Mouse (Mus musculus): ENCODE results near the gene Txnrd2. TPM values are rescaled to one million over a fixed set of nuclear protein-coding genes. Genes with fewer than 3 reads are reported as not detected.

Txnrd2 gene
- polyA plus RNA-seq, 1 experiment from 2014 or later: 24.9 TPM

GRCm38 (mm10) chr16:18449005-18449404, 22.8 kb downstream of the Txnrd2 start:
- WGBS: 92% methylated on average over 4 of the region's 4 CpGs
- H3K4me1 ChIP-seq (ENCODE audit: control insufficient read depth, insufficient read depth, low read length): no peaks in the 10 kb centered on the region
- no peak overlapping the region for H3K27ac ChIP-seq (replicated peaks; ENCODE audit: low read depth, low read length)
- ATAC-seq (ENCODE audit: low FRiP score, low TSS enrichment): no peak
- H3K27me3 ChIP-seq (ENCODE audit: control insufficient read depth, insufficient read depth, low read length): no peaks in the 10 kb centered on the region
- no peak overlapping the region for H3K4me3 ChIP-seq (replicated peaks; ENCODE audit: low read depth, low read length)
- no peak overlapping the region for H3K4me2 ChIP-seq (ENCODE audit: low read length)
- DNase-seq: no peak
- peaks cover 4% of the 10 kb centered on the region; the same call in 1 of the 2 replicates for H3K36me3 ChIP-seq (ENCODE audit: control insufficient read depth, insufficient read depth, low read length)
- H3K9me3 ChIP-seq (ENCODE audit: control insufficient read depth, low read length): no peaks in the 10 kb centered on the region
- no peak overlapping the region for H3K9ac ChIP-seq (replicated peaks; ENCODE audit: low read length)

GRCm38 (mm10) chr16:18451486-18452181, 25.4 kb downstream of the Txnrd2 start:
- Histone ChIP-seq H3K9ac (replicated peaks; ENCODE audit: low read length) (no peak overlapping the region), H3K9me3 (ENCODE audit: control insufficient read depth, low read length) (no peaks in the 10 kb centered on the region), H3K36me3 (ENCODE audit: control insufficient read depth, insufficient read depth, low read length) (0 out of 2 replicates have a peak, but pooled peaks cover 7% of the 10 kb centered on the region), H3K27ac (replicated peaks; ENCODE audit: low read depth, low read length) (no peak overlapping the region), H3K4me3 (replicated peaks; ENCODE audit: low read depth, low read length) (no peak overlapping the region), H3K4me1 (ENCODE audit: control insufficient read depth, insufficient read depth, low read length) (no peaks in the 10 kb centered on the region), H3K27me3 (ENCODE audit: control insufficient read depth, insufficient read depth, low read length) (no peaks in the 10 kb centered on the region), H3K4me2 (ENCODE audit: low read length) (no peak overlapping the region)
- DNase-seq: no peak
- no peak for ATAC-seq (ENCODE audit: low FRiP score, low TSS enrichment)
- 78% methylated on average over 9 of the region's 9 CpGs for WGBS

DNA sequence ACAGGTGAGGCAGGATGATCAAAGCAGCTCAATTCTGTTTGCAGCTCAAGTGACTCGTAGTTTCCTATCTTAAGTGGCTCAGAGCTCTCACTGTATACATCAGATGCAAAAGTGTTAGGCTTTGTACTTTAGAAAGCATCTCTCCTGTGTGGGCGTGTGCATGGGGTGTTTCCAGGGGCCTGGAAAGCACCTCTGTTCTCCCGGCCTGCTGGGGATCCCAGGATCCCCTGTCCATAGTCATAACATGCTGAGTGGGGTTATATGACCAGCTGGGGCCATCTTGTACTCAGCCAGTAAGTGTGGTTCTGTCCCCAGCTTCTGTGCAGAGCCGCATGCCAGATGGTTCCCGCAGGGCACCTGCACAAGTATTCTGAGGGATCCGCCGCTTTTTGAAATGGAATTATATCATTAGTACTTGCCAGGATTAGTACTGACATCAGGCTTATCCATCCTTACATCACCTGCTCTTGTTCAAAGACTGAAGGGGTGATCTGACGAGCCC, 26.2 kb downstream of the Txnrd2 start:
- no peak for ATAC-seq (ENCODE audit: low FRiP score, low TSS enrichment)
- H3K36me3 ChIP-seq (ENCODE audit: control insufficient read depth, insufficient read depth, low read length): 0 out of 2 replicates have a peak, but pooled peaks cover 7% of the 10 kb centered on the region
- 76% methylated on average over 8 of the region's 8 CpGs for WGBS
- H3K4me2 ChIP-seq (ENCODE audit: low read length): no peak overlapping the region
- H3K27me3 ChIP-seq (ENCODE audit: control insufficient read depth, insufficient read depth, low read length): no peaks in the 10 kb centered on the region
- no peak overlapping the region for H3K27ac ChIP-seq (replicated peaks; ENCODE audit: low read depth, low read length)
- H3K4me3 ChIP-seq (replicated peaks; ENCODE audit: low read depth, low read length): no peak overlapping the region
- no peak for DNase-seq
- H3K4me1 ChIP-seq (ENCODE audit: control insufficient read depth, insufficient read depth, low read length): no peaks in the 10 kb centered on the region
- no peak overlapping the region for H3K9ac ChIP-seq (replicated peaks; ENCODE audit: low read length)
- H3K9me3 ChIP-seq (ENCODE audit: control insufficient read depth, low read length): no peaks in the 10 kb centered on the region

DNA sequence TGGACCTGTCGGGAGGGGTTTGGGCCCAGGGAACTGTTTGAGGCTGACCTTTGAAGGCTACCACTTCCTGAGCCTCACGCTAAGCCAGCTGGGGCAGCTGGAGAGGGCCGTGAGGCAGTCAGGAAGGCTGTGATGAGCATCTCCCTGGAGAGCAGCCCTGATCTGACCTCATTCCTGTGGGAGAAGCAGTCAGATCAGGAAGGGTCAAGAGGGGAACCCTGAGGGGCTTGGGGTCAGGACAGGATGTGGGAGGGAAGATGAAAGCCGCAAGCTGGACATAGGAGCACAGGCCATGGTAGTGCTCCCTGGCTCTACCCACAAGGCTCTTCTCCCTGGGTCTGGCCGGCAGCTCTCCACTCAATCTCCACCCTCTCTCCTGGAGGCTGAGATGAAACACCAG, 27.7 kb downstream of the Txnrd2 start:
- Histone ChIP-seq H3K27ac (replicated peaks; ENCODE audit: low read depth, low read length) (no peak overlapping the region), H3K9me3 (ENCODE audit: control insufficient read depth, low read length) (no peaks in the 10 kb centered on the region), H3K4me1 (ENCODE audit: control insufficient read depth, insufficient read depth, low read length) (0 out of 2 replicates have a peak, but pooled peaks cover 1% of the 10 kb centered on the region), H3K36me3 (ENCODE audit: control insufficient read depth, insufficient read depth, low read length) (0 out of 2 replicates have a peak, but pooled peaks cover 7% of the 10 kb centered on the region), H3K4me3 (replicated peaks; ENCODE audit: low read depth, low read length) (no peak overlapping the region), H3K4me2 (ENCODE audit: low read length) (no peak overlapping the region), H3K9ac (replicated peaks; ENCODE audit: low read length) (no peak overlapping the region), H3K27me3 (ENCODE audit: control insufficient read depth, insufficient read depth, low read length) (no peaks in the 10 kb centered on the region)
- 54% methylated on average over 5 of the region's 5 CpGs for WGBS
- DNase-seq (no peak), ATAC-seq (ENCODE audit: low FRiP score, low TSS enrichment) (no peak)

DNA sequence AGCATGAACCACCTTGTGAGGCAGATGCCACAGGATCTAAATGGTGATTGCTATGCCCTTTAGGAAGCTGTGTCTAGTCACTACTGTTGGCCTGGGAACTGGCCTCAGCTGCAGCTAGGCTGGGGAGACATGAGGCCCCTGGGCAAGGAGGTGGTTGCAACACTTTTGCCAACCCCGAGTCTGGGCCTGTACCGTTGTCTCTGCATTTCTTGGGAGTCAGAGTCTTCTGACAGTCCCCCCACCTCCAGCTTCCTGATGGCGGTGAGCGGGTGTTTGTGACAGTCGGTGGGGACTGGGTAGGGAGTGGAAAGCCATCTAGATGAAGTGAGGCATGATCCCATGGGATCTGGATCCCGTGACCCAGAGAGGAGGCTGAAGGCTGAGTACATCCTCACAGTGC, 29.2 kb downstream of the Txnrd2 start:
- Histone ChIP-seq H3K9ac (replicated peaks; ENCODE audit: low read length) (no peak overlapping the region), H3K27ac (replicated peaks; ENCODE audit: low read depth, low read length) (no peak overlapping the region), H3K4me2 (ENCODE audit: low read length) (no peak overlapping the region), H3K27me3 (ENCODE audit: control insufficient read depth, insufficient read depth, low read length) (no peaks in the 10 kb centered on the region), H3K4me3 (replicated peaks; ENCODE audit: low read depth, low read length) (no peak overlapping the region), H3K9me3 (ENCODE audit: control insufficient read depth, low read length) (no peaks in the 10 kb centered on the region), H3K36me3 (ENCODE audit: control insufficient read depth, insufficient read depth, low read length) (0 out of 2 replicates have a peak, but pooled peaks cover 2% of the 10 kb centered on the region), H3K4me1 (ENCODE audit: control insufficient read depth, insufficient read depth, low read length) (peaks cover 17% of the 10 kb centered on the region)
- WGBS: 89% methylated on average over 6 of the region's 6 CpGs
- ATAC-seq (ENCODE audit: low FRiP score, low TSS enrichment) (no peak), DNase-seq (no peak)

GRCm38 (mm10) chr16:18458661-18459060, 32.5 kb downstream of the Txnrd2 start:
- peak overlapping the region; percentile 24; the same call in 1 of the 2 replicates for H3K9ac ChIP-seq (replicated peaks; ENCODE audit: low read length)
- ATAC-seq (ENCODE audit: low FRiP score, low TSS enrichment): no peak

DNA sequence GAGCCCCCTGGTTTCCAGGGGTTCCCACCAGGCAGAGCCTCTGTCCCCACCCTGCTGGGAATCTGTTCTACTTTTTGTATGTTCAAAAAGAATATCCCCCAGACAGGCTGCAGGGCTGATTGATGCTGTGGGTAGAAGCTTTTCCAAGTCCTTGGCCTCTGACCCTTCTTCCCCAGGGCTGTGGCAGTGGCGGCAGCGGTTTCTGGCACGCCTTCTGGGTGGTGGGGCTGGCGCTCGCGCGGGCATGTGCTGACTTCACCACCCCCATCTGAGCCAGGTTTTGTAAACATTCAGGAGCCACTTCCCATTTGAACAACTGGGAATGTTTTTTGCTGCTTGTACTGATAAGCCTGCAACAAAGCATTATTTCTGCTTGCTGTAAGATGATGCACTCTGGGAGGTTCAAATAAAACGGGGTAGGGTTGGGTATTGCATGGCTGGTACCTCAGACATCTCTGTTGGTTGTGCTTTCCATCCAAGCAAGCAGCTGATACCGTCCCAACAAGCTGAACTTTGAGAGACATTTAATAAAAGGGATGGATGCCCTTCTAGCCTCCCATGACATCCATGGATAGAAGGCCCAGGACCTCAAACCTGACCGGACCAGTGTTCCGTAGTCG, 33.3 kb downstream of the Txnrd2 start:
- Histone ChIP-seq H3K4me3 (replicated peaks; ENCODE audit: low read depth, low read length) (0 out of 2 replicates have a peak overlapping the region, but pooled peaks have one; percentile 13), H3K4me2 (ENCODE audit: low read length) (peak overlapping the region; percentile 50), H3K36me3 (ENCODE audit: control insufficient read depth, insufficient read depth, low read length) (0 out of 2 replicates have a peak, but pooled peaks cover 2% of the 10 kb centered on the region), H3K27me3 (ENCODE audit: control insufficient read depth, insufficient read depth, low read length) (no peaks in the 10 kb centered on the region), H3K9me3 (ENCODE audit: control insufficient read depth, low read length) (no peaks in the 10 kb centered on the region), H3K9ac (replicated peaks; ENCODE audit: low read length) (peak overlapping the region; percentile 24), H3K4me1 (ENCODE audit: control insufficient read depth, insufficient read depth, low read length) (peaks cover 20% of the 10 kb centered on the region), H3K27ac (replicated peaks; ENCODE audit: low read depth, low read length) (peak overlapping the region; percentile 70)
- ATAC-seq (ENCODE audit: low FRiP score, low TSS enrichment): no peak
- WGBS: 10% methylated on average over 12 of the region's 12 CpGs
- peak; percentile 40 for DNase-seq

More at GRCm38 (mm10) chr16:18458661-18459060, 32.5 kb downstream of the Txnrd2 start:
- Histone ChIP-seq H3K4me2 (ENCODE audit: low read length) (no peak overlapping the region), H3K9me3 (ENCODE audit: control insufficient read depth, low read length) (no peaks in the 10 kb centered on the region), H3K36me3 (ENCODE audit: control insufficient read depth, insufficient read depth, low read length) (0 out of 2 replicates have a peak, but pooled peaks cover 2% of the 10 kb centered on the region), H3K4me3 (replicated peaks; ENCODE audit: low read depth, low read length) (no peak overlapping the region), H3K4me1 (ENCODE audit: control insufficient read depth, insufficient read depth, low read length) (peaks cover 20% of the 10 kb centered on the region), H3K27me3 (ENCODE audit: control insufficient read depth, insufficient read depth, low read length) (no peaks in the 10 kb centered on the region), H3K27ac (replicated peaks; ENCODE audit: low read depth, low read length) (no peak overlapping the region)
- no peak for DNase-seq

DNA sequence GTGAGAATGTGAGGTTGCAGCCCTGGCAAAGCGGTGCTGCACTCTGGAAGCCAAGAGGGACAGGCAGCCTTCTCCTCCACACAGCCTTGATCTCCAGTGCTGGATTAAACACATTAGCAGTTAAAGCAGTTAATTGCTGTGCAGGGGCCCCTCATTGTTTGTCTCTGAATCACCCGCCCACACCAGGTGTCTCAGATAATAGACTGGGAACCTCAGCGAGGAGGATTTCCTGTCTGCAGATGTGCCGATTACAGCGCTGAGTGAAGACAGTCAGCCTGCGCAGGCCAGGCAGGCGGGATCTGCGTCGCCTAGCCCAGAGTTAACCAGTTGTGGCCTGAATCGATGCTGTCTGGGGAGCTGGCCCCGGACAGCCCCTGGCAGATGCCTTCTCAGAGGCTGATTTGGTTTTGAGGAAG, 33.8 kb downstream of the Txnrd2 start:
- ATAC-seq (ENCODE audit: low FRiP score, low TSS enrichment) (peak; percentile 75), DNase-seq (peak; percentile 79)
- H3K27ac ChIP-seq (replicated peaks; ENCODE audit: low read depth, low read length): peak overlapping the region; percentile 70
- peak overlapping the region; percentile 24 for H3K9ac ChIP-seq (replicated peaks; ENCODE audit: low read length)
- H3K4me3 ChIP-seq (replicated peaks; ENCODE audit: low read depth, low read length): 0 out of 2 replicates have a peak overlapping the region, but pooled peaks have one; percentile 13
- H3K27me3 ChIP-seq (ENCODE audit: control insufficient read depth, insufficient read depth, low read length): no peaks in the 10 kb centered on the region
- H3K36me3 ChIP-seq (ENCODE audit: control insufficient read depth, insufficient read depth, low read length): 0 out of 2 replicates have a peak, but pooled peaks cover 2% of the 10 kb centered on the region
- peaks cover 20% of the 10 kb centered on the region for H3K4me1 ChIP-seq (ENCODE audit: control insufficient read depth, insufficient read depth, low read length)
- peak overlapping the region; percentile 50 for H3K4me2 ChIP-seq (ENCODE audit: low read length)
- H3K9me3 ChIP-seq (ENCODE audit: control insufficient read depth, low read length): no peaks in the 10 kb centered on the region
- WGBS: 1% methylated on average over 11 of the region's 11 CpGs

All from midbrain, embryonic 14.5 days (tissue).